Mouse (Mus musculus): ENCODE results near the gene Sectm1b. TPM values are rescaled to one million over a fixed set of nuclear protein-coding genes. Genes with fewer than 3 reads are reported as not detected.
A peak's percentile ranks its signal among the peaks of the same experiment; 100 is the strongest.
"Not testable (repeated sequence)": the region's sequence is repeated elsewhere in the genome, so short reads cannot be mapped to it uniquely, and the experiment has no call there.

Sectm1b gene
- polyA plus RNA-seq, 1 experiment from 2014 or later, result 1.5 TPM

DNA sequence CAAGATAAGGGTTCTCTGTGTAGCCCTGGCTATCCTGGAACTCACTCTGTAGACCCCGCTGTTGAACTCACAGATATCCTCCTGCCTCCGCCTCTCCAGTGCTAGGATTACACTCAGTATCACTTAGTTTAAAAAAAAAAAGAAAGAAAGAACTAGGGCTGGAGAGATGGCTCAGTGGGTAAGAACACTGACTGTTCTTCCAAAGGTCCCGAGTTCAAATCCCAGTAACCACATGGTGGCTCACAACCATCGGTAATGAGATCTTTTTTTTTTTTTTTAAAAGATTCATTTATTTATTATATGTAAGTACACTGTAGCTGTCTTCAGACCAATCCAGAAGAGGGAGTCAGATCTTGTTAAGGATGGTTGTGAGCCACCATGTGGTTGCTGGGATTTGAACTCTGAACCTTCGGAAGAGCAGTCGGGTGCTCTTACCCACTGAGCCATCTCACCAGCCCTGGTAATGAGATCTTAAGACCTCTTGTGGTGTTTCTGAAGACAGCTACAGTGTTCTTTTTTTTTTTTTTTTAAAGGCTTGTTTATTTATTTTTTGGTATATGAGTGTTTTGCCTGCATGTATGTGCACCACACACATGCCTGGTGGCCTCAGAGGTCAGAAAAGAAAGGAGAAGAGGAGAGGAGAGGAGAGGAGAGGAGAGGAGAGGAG lies 2.8 kb downstream of the Sectm1b start:
- not testable (repeated sequence) for H3K4me3 ChIP-seq (ENCODE audit: low read depth, low read length); DNase-seq (ENCODE audit: low spot score); H3K4me2 ChIP-seq (ENCODE audit: low read length); H3K27ac ChIP-seq (ENCODE audit: low read depth); H3K9me3 ChIP-seq (ENCODE audit: control insufficient read depth, low read length); ATAC-seq (replicated peaks; ENCODE audit: low FRiP score, low TSS enrichment, low read depth); H3K9ac ChIP-seq (ENCODE audit: low read length); H3K27me3 ChIP-seq (replicated peaks; ENCODE audit: control insufficient read depth, insufficient read depth, low read length); H3K36me3 ChIP-seq (ENCODE audit: control insufficient read depth, insufficient read depth, low read length)
- 97% methylated on average over 6 of the region's 6 CpGs for WGBS
- H3K4me1 ChIP-seq (replicated peaks; ENCODE audit: control insufficient read depth, insufficient read depth, low read length), result peaks cover 10% of the 10 kb centered on the region; the same call in 1 of the 2 replicates

- no peak overlapping the region for H3K27ac ChIP-seq (ENCODE audit: low read depth)
Measured at GRCm38 (mm10) chr11:121059471-121059870, 3.9 kb downstream of the Sectm1b start.

DNA sequence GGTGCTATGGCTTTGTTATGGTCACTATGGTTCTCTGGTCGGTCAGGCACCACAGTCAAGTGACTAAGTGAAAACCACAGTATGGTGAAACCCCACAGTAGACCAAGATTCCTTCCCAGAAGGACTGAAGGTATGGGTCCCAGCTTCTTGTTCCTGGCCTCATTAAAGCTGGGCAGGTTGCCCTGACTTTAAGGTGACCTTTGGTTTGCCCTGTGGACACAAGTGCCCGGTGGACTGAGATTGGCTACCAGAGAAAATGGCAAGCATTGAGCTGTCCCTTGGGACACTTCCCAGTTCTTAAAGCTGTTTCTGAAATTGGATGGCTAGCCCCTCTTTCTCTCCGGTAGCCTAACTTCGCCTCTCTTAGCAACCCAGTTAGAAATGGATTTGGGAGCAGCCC lies 4.4 kb downstream of the Sectm1b start:
- no peak overlapping the region for H3K9ac ChIP-seq (ENCODE audit: low read length)
- peaks cover 10% of the 10 kb centered on the region; the same call in 1 of the 2 replicates for H3K4me1 ChIP-seq (replicated peaks; ENCODE audit: control insufficient read depth, insufficient read depth, low read length)
- whole genome bisulfite sequencing, result 87% methylated on average over 4 of the region's 4 CpGs
- H3K9me3 ChIP-seq (ENCODE audit: control insufficient read depth, low read length), result no peaks in the 10 kb centered on the region
- DNase-seq (ENCODE audit: low spot score), result no peak
- no peak overlapping the region for H3K4me3 ChIP-seq (ENCODE audit: low read depth, low read length)
- H3K27ac ChIP-seq (ENCODE audit: low read depth), result no peak overlapping the region
- H3K4me2 ChIP-seq (ENCODE audit: low read length), result no peak overlapping the region
- ATAC-seq (replicated peaks; ENCODE audit: low FRiP score, low TSS enrichment, low read depth), result no peak
- H3K36me3 ChIP-seq (ENCODE audit: control insufficient read depth, insufficient read depth, low read length), result no peaks in the 10 kb centered on the region
- no peaks in the 10 kb centered on the region for H3K27me3 ChIP-seq (replicated peaks; ENCODE audit: control insufficient read depth, insufficient read depth, low read length)

More at GRCm38 (mm10) chr11:121059471-121059870, 3.9 kb downstream of the Sectm1b start:
- Histone ChIP-seq H3K9me3 (ENCODE audit: control insufficient read depth, low read length) (no peaks in the 10 kb centered on the region), H3K4me2 (ENCODE audit: low read length) (no peak overlapping the region), H3K9ac (ENCODE audit: low read length) (no peak overlapping the region), H3K4me1 (replicated peaks; ENCODE audit: control insufficient read depth, insufficient read depth, low read length) (peaks cover 10% of the 10 kb centered on the region; the same call in 1 of the 2 replicates), H3K4me3 (ENCODE audit: low read depth, low read length) (no peak overlapping the region), H3K36me3 (ENCODE audit: control insufficient read depth, insufficient read depth, low read length) (no peaks in the 10 kb centered on the region), H3K27me3 (replicated peaks; ENCODE audit: control insufficient read depth, insufficient read depth, low read length) (no peaks in the 10 kb centered on the region)
- ATAC-seq (replicated peaks; ENCODE audit: low FRiP score, low TSS enrichment, low read depth), result no peak
- 90% methylated on average over 4 of the region's 4 CpGs for WGBS
- no peak for DNase-seq (ENCODE audit: low spot score)

DNA sequence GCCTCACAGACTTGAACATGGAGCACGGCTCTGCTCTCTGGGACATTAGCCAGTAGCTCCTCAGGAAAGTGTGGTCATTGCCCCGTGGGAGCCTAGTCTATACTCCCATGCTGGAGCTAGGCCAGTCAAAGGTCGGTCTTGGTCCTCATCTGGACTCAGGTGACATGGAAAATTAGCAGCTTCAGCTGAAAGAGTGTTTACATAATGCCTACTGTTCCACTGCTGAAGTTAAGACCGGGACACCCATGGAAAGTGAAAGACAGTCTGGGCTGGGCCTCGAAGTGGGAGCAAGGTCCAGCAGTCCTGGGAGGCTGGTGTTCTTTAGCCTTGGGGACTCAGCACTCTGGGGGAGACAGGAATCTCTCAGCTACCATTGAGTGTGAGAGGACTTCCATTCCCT lies 5.2 kb downstream of the Sectm1b start:
- ATAC-seq (replicated peaks; ENCODE audit: low FRiP score, low TSS enrichment, low read depth) (no peak), DNase-seq (ENCODE audit: low spot score) (no peak)
- Histone ChIP-seq H3K4me2 (ENCODE audit: low read length) (no peak overlapping the region), H3K9ac (ENCODE audit: low read length) (no peak overlapping the region), H3K4me1 (replicated peaks; ENCODE audit: control insufficient read depth, insufficient read depth, low read length) (peaks cover 10% of the 10 kb centered on the region; the same call in 1 of the 2 replicates), H3K27me3 (replicated peaks; ENCODE audit: control insufficient read depth, insufficient read depth, low read length) (no peaks in the 10 kb centered on the region), H3K9me3 (ENCODE audit: control insufficient read depth, low read length) (no peaks in the 10 kb centered on the region), H3K4me3 (ENCODE audit: low read depth, low read length) (no peak overlapping the region), H3K27ac (ENCODE audit: low read depth) (no peak overlapping the region), H3K36me3 (ENCODE audit: control insufficient read depth, insufficient read depth, low read length) (no peaks in the 10 kb centered on the region)
- WGBS, result 66% methylated on average over 5 of the region's 5 CpGs

GRCm38 (mm10) chr11:121056536-121057236 lies 6.7 kb downstream of the Sectm1b start:
- H3K27ac ChIP-seq (ENCODE audit: low read depth), result peak overlapping the region; percentile 11; the same call in 1 of the 2 replicates
- H3K9me3 ChIP-seq (ENCODE audit: control insufficient read depth, low read length), result no peaks in the 10 kb centered on the region
- no peaks in the 10 kb centered on the region for H3K27me3 ChIP-seq (replicated peaks; ENCODE audit: control insufficient read depth, insufficient read depth, low read length)
- 59% methylated on average over 7 of the region's 7 CpGs for WGBS
- H3K4me1 ChIP-seq (replicated peaks; ENCODE audit: control insufficient read depth, insufficient read depth, low read length), result peaks cover 6% of the 10 kb centered on the region; the same call in 1 of the 2 replicates
- peak; percentile 60 for DNase-seq (ENCODE audit: low spot score)
- H3K4me2 ChIP-seq (ENCODE audit: low read length), result no peak overlapping the region
- no peak overlapping the region for H3K9ac ChIP-seq (ENCODE audit: low read length)
- H3K4me3 ChIP-seq (ENCODE audit: low read depth, low read length), result no peak overlapping the region
- 0 out of 2 replicates have a peak, but pooled peaks have one; percentile 15 for ATAC-seq (replicated peaks; ENCODE audit: low FRiP score, low TSS enrichment, low read depth)
- H3K36me3 ChIP-seq (ENCODE audit: control insufficient read depth, insufficient read depth, low read length), result no peaks in the 10 kb centered on the region

DNA sequence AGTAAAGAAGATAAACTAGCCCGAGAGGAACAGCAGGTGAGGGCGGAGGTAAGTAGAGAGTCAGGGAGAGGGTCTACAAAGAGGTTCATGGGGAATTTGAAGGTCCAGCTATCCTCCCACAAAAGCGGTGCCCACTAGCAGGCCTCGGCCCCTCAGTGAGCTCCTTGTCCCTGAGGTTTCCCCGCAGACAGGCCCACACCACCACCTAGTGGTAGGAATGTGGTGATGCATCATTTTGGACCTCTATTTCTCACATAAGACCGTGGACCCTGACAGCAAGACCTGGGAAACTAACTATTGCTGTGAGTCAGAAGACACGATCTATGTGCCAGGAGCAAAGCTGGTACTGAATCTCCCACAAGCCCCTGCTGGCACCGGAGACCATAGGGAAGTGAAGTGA lies 9.8 kb downstream of the Sectm1b start:
- DNase-seq (ENCODE audit: low spot score), result peak; percentile 95
- Histone ChIP-seq H3K9ac (ENCODE audit: low read length) (no peak overlapping the region), H3K9me3 (ENCODE audit: control insufficient read depth, low read length) (no peaks in the 10 kb centered on the region), H3K4me3 (ENCODE audit: low read depth, low read length) (no peak overlapping the region), H3K4me2 (ENCODE audit: low read length) (no peak overlapping the region), H3K4me1 (replicated peaks; ENCODE audit: control insufficient read depth, insufficient read depth, low read length) (no peaks in the 10 kb centered on the region; the same call in 1 of the 2 replicates), H3K27ac (ENCODE audit: low read depth) (no peak overlapping the region), H3K27me3 (replicated peaks; ENCODE audit: control insufficient read depth, insufficient read depth, low read length) (no peaks in the 10 kb centered on the region), H3K36me3 (ENCODE audit: control insufficient read depth, insufficient read depth, low read length) (no peaks in the 10 kb centered on the region)
- WGBS, result 13% methylated on average over 8 of the region's 8 CpGs
- ATAC-seq (replicated peaks; ENCODE audit: low FRiP score, low TSS enrichment, low read depth), result peak; percentile 60; the same call in 1 of the 2 replicates

- Histone ChIP-seq H3K4me1 (replicated peaks; ENCODE audit: control insufficient read depth, insufficient read depth, low read length) (no peaks in the 10 kb centered on the region; the same call in 1 of the 2 replicates), H3K4me2 (ENCODE audit: low read length) (no peak overlapping the region), H3K27me3 (replicated peaks; ENCODE audit: control insufficient read depth, insufficient read depth, low read length) (no peaks in the 10 kb centered on the region), H3K9me3 (ENCODE audit: control insufficient read depth, low read length) (no peaks in the 10 kb centered on the region), H3K27ac (ENCODE audit: low read depth) (no peak overlapping the region), H3K9ac (ENCODE audit: low read length) (no peak overlapping the region), H3K4me3 (ENCODE audit: low read depth, low read length) (no peak overlapping the region), H3K36me3 (ENCODE audit: control insufficient read depth, insufficient read depth, low read length) (no peaks in the 10 kb centered on the region)
- ATAC-seq (replicated peaks; ENCODE audit: low FRiP score, low TSS enrichment, low read depth) (no peak), DNase-seq (ENCODE audit: low spot score) (no peak)
- 65% methylated on average over 4 of the region's 4 CpGs for WGBS
Measured at GRCm38 (mm10) chr11:121052387-121052786, 11.0 kb downstream of the Sectm1b start.

- Histone ChIP-seq H3K27ac (ENCODE audit: low read depth) (no peak overlapping the region), H3K4me1 (replicated peaks; ENCODE audit: control insufficient read depth, insufficient read depth, low read length) (no peaks in the 10 kb centered on the region; the same call in 1 of the 2 replicates)
Measured at GRCm38 (mm10) chr11:121051793-121052192, 11.6 kb downstream of the Sectm1b start.

More at GRCm38 (mm10) chr11:121051793-121052192, 11.6 kb downstream of the Sectm1b start:
- DNase-seq (ENCODE audit: low spot score) (no peak), ATAC-seq (replicated peaks; ENCODE audit: low FRiP score, low TSS enrichment, low read depth) (no peak)
- Histone ChIP-seq H3K9ac (ENCODE audit: low read length) (no peak overlapping the region), H3K27me3 (replicated peaks; ENCODE audit: control insufficient read depth, insufficient read depth, low read length) (no peaks in the 10 kb centered on the region), H3K9me3 (ENCODE audit: control insufficient read depth, low read length) (no peaks in the 10 kb centered on the region), H3K4me3 (ENCODE audit: low read depth, low read length) (no peak overlapping the region), H3K4me2 (ENCODE audit: low read length) (no peak overlapping the region), H3K36me3 (ENCODE audit: control insufficient read depth, insufficient read depth, low read length) (no peaks in the 10 kb centered on the region)
- WGBS, result 29% methylated on average over 1 of the region's 1 CpGs

Data from intestine, embryonic 14.5 days (tissue).